Mouse (Mus musculus): ENCODE measurements at regions not wholly inside any gene's neighbourhood (a gene's known extent, or its start where the extent isn't known, plus 50 kb on each side); places are given as distances from the start of the nearest gene placed in this dataset.
"Not testable (repeated sequence)": the region's sequence is repeated elsewhere in the genome, so short reads cannot be mapped to it uniquely, and the experiment has no call there.

- ATAC-seq (replicated peaks; ENCODE audit: insufficient number of reproducible peaks, low FRiP score, low TSS enrichment, poor library complexity, severe bottlenecking) = not testable (repeated sequence)
Observed at GRCm38 (mm10) chr15:96787921-96788320, 88.4 kb upstream of the Slc38a2 start.

DNA sequence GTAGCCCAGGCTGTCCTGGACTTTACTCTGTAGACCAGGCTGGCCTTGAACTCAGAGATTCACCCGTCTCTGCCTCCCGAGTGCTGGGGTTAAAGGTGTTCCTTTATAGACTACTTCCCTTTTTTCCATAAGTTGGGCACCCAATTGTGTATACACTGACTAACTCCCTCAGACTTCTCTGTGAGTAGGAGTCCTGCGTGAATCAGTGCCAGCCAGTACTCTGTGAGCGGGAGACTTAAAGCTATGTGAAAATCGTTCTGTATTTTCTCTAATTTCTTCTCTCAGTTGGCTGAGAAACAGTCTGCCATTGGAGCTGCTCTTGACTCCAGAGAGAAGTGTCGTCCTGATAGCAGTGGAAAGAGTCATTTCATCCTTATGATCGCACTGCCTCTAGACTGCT is 85.0 kb upstream of the Slc38a2 start:
- no peak for ATAC-seq (replicated peaks; ENCODE audit: insufficient number of reproducible peaks, low FRiP score, low TSS enrichment, poor library complexity, severe bottlenecking)

- no peak for ATAC-seq (replicated peaks; ENCODE audit: insufficient number of reproducible peaks, low FRiP score, low TSS enrichment, poor library complexity, severe bottlenecking)
Observed at GRCm38 (mm10) chr15:96781560-96781959, 82.0 kb upstream of the Slc38a2 start.

- ATAC-seq (replicated peaks; ENCODE audit: insufficient number of reproducible peaks, low FRiP score, low TSS enrichment, poor library complexity, severe bottlenecking) = no peak
Observed at GRCm38 (mm10) chr15:96780606-96781005, 81.1 kb upstream of the Slc38a2 start.

GRCm38 (mm10) chr15:96779358-96779757 is 79.8 kb upstream of the Slc38a2 start:
- no peak for ATAC-seq (replicated peaks; ENCODE audit: insufficient number of reproducible peaks, low FRiP score, low TSS enrichment, poor library complexity, severe bottlenecking)

GRCm38 (mm10) chr15:96778321-96778926 is 78.9 kb upstream of the Slc38a2 start:
- ATAC-seq (replicated peaks; ENCODE audit: insufficient number of reproducible peaks, low FRiP score, low TSS enrichment, poor library complexity, severe bottlenecking) = peak; percentile 62

DNA sequence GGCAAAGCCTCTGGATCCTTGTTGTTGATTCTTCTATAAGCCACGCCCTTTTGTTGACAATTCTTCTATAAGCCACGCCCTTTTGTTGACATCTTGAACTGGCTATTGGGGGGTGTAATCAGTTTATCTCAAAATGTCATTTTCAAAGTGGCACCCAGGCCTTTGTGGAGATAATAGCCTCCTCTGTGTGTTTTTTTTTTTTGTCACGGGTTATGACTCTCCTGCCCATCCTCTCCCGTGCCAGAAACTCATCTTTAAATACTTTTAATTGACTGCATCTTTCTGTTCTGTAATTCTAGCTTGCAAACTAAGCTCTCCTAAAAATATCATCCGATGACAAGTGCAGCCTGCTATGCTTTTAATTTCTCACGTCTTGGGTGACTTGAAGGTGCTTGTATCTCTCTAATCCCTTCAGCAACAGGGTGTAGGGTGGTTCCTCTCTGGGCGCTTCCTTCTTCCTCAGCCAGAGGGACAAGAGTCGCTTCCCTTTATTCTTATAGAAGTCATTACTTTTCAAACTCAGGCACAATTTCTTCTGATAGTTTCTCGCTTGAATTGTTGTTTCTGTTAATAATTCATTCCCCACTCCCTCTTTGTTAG is 77.0 kb upstream of the Slc38a2 start:
- ATAC-seq (replicated peaks; ENCODE audit: insufficient number of reproducible peaks, low FRiP score, low TSS enrichment, poor library complexity, severe bottlenecking) = no peak

GRCm38 (mm10) chr15:96775129-96775528 is 75.6 kb upstream of the Slc38a2 start:
- no peak for ATAC-seq (replicated peaks; ENCODE audit: insufficient number of reproducible peaks, low FRiP score, low TSS enrichment, poor library complexity, severe bottlenecking)

DNA sequence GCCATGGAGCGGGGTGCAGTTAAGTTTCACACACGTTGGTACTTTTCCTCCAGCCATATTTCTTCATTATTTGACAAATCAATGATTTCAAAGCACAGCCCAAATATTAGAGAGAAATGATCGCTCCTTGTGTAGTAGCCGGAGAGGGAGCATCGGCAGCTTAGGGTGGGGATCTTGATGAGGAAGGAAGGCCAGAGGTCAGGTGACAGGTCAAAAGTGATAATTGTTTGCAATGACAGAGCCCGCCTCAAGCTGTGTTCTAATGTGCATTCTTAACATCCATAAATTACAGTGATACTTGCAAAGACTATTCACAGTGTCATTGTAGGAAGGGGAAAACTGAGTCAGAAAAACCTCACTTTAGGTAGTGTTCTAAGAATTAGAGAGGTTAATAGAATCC is 75.1 kb upstream of the Slc38a2 start:
- ATAC-seq (replicated peaks; ENCODE audit: insufficient number of reproducible peaks, low FRiP score, low TSS enrichment, poor library complexity, severe bottlenecking) = no peak

- ATAC-seq (replicated peaks; ENCODE audit: insufficient number of reproducible peaks, low FRiP score, low TSS enrichment, poor library complexity, severe bottlenecking) = no peak
Observed at GRCm38 (mm10) chr15:96773656-96774055, 74.1 kb upstream of the Slc38a2 start.

GRCm38 (mm10) chr15:96772701-96773100 is 73.2 kb upstream of the Slc38a2 start:
- ATAC-seq (replicated peaks; ENCODE audit: insufficient number of reproducible peaks, low FRiP score, low TSS enrichment, poor library complexity, severe bottlenecking) = no peak

- no peak for ATAC-seq (replicated peaks; ENCODE audit: insufficient number of reproducible peaks, low FRiP score, low TSS enrichment, poor library complexity, severe bottlenecking)
Observed at GRCm38 (mm10) chr15:96770786-96771185, 71.3 kb upstream of the Slc38a2 start.

DNA sequence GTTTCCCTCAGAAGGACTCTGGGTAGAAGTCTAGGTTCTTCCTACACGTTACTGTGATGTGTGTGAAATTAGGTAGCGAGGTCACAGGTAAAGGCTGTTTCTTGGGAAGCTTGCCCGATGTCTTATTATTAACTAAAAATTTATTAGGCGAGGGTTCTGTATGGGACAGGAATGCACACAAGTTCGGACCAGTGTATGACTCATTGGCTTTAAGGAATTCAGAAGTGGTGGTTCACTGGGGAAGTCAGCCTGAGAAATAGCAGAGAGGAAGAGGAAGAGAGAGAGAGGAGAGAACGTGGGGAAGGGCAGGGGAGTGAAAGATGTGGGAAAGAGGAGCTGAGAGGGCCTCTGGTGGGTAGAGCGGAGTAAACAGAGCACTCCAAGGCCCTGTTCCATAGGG is 70.8 kb upstream of the Slc38a2 start:
- no peak for ATAC-seq (replicated peaks; ENCODE audit: insufficient number of reproducible peaks, low FRiP score, low TSS enrichment, poor library complexity, severe bottlenecking)

DNA sequence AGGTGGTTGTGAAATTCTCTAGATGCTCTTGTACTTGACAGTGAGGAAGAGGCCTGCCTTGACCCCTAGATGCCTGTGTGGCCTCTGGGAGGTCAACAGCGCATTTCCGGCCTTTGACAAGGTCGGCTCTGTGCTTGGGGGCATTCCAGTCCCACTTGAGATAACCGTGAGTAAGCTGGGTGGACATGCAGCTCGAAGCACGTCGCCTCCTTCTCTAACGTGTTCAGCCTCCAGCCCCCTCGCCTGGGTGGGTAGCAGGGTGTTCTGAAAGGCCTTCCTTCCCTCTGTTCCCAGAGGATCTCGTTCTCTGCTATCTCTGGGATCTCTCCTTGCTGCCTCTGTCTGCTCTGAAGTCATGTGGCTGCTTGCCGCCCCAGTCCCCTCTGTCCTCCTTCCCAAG is 70.2 kb upstream of the Slc38a2 start:
- ATAC-seq (replicated peaks; ENCODE audit: insufficient number of reproducible peaks, low FRiP score, low TSS enrichment, poor library complexity, severe bottlenecking) = no peak

GRCm38 (mm10) chr15:96768301-96768993 is 68.9 kb upstream of the Slc38a2 start:
- peak; percentile 61 for ATAC-seq (replicated peaks; ENCODE audit: insufficient number of reproducible peaks, low FRiP score, low TSS enrichment, poor library complexity, severe bottlenecking)

- no peak for ATAC-seq (replicated peaks; ENCODE audit: insufficient number of reproducible peaks, low FRiP score, low TSS enrichment, poor library complexity, severe bottlenecking)
Observed at GRCm38 (mm10) chr15:96767188-96767587, 67.7 kb upstream of the Slc38a2 start.

- no peak for ATAC-seq (replicated peaks; ENCODE audit: insufficient number of reproducible peaks, low FRiP score, low TSS enrichment, poor library complexity, severe bottlenecking)
Observed at GRCm38 (mm10) chr15:96766238-96766637, 66.7 kb upstream of the Slc38a2 start.

- ATAC-seq (replicated peaks; ENCODE audit: insufficient number of reproducible peaks, low FRiP score, low TSS enrichment, poor library complexity, severe bottlenecking) = no peak
Observed at GRCm38 (mm10) chr15:96763611-96764010, 64.1 kb upstream of the Slc38a2 start.

- ATAC-seq (replicated peaks; ENCODE audit: insufficient number of reproducible peaks, low FRiP score, low TSS enrichment, poor library complexity, severe bottlenecking) = no peak
Observed at GRCm38 (mm10) chr15:96759078-96759995, 59.8 kb upstream of the Slc38a2 start.

Measured in monocyte, adult 5-6 weeks (primary cell).